Mouse (Mus musculus) C2C12 (cell line): ENCODE measurements around the gene Lrp2.

Experiments used
- CTCF ChIP-seq: IDR thresholded peaks from one replicate; pipeline ENCODE4 v1.5.1; 2011; ENCODE audit not compliant: control insufficient read depth, insufficient read depth, insufficient read length
- FOSL1 ChIP-seq: IDR thresholded peaks from one replicate; pipeline ENCODE4 v1.8.0; 2011; ENCODE audit warnings: mild to moderate bottlenecking, low read length; ENCODE audit not compliant: poor library complexity, insufficient read depth, severe bottlenecking

DNA sequence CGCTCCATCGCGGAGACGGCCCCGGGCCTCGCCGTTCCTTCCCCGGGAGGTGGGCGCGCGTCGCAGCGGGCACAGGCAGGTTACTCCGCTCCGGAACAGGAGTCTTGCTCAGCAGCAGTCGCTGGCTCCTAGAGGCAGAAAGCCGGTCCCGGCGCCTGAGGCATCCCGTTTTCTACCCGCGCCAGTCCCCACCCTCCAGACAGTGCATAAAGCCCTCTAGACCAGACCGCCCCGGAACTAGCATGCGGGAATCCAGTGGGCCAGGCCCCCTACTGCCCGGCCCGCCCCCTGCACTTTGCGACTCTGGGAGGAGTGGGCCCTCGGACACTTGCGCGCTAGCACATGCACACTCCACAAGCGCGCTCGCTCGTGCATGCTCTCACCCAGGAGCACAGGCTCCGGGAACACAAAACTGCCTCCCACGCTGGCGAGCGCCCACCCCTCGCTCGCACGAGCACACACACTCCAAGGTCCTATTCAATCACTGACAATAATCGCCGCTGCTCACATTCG lies at the start of gene Lrp2:
- no peak for TF ChIP-seq CTCF
- no peak for TF ChIP-seq FOSL1
